In the genomic region with DNA sequence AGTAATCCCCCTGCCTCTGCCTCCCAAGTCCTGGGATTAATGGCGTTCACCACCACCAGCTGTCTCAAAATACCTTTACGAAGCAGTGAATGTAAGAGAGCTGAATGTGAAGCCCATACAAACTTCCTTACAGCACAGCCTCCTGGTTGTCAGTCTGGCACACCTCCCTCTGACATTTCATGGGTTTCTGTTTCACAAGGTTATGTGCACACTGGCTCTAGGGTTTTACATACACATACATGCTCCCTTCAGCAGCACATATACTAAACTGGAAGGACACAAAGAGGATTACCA, we compare ENCODE assay signal across 12 mouse cellular contexts. TPM values are rescaled to one million over a fixed set of nuclear protein-coding genes. Genes with fewer than 3 reads are reported as not detected.
DNase-seq lines count a peak whose midpoint lies in the region; ATAC-seq and TF ChIP-seq lines count a peak whose summit lies in the region.
"Had no signal": no experiment of that assay in that cellular context is flagged by ENCODE, and none has a peak within 500 bp of the region (broad histone marks: within the 10 kb centered on the region; RNA-seq: fewer than 3 reads in every experiment).

No protein-coding gene starts in this region.

- H3K27me3 ChIP-seq in forebrain, embryonic 12.5 days: no peaks in the 10 kb centered on the region
- H3K27me3 ChIP-seq in forebrain, embryonic 14.5 days (replicated peaks; ENCODE audit: control insufficient read depth, insufficient read depth, low read length): no peaks in the 10 kb centered on the region
- H3K27me3 ChIP-seq in lung, postnatal 0 days (replicated peaks; ENCODE audit: insufficient read depth, low read length): no peaks in the 10 kb centered on the region
- no peaks in the 10 kb centered on the region for H3K27me3 ChIP-seq in intestine, embryonic 16.5 days (replicated peaks; ENCODE audit: control insufficient read depth, insufficient read depth, low read length)
- no peaks in the 10 kb centered on the region for H3K27me3 ChIP-seq in stomach, embryonic 16.5 days (ENCODE audit: control insufficient read depth, insufficient read depth, low read length)
- H3K27me3 ChIP-seq: neural tube, embryonic 12.5 days had no signal

- no peak for TF ChIP-seq CTCF in lung, postnatal 0 days (IDR thresholded peaks at IDR 0.05)

- no peak for DNase-seq in forebrain, embryonic 14.5 days (ENCODE audit: low spot score)
- peak; percentile 4 for DNase-seq in lung, postnatal 0 days (ENCODE audit: low spot score)
- DNase-seq in lung, adult 18-20 months: no peak
- no peak for DNase-seq in layer of hippocampus, postnatal 14 days (ENCODE audit: low spot score in 2 of 2)
- no peak for DNase-seq in kidney, adult 11 months
- DNase-seq: adrenal gland, postnatal 36 days; cerebellum, adult 2 months; kidney, adult 18-20 months had no signal

- WGBS in forebrain, embryonic 12.5 days: 52% methylated on average over 2 of the region's 2 CpGs
- WGBS in forebrain, embryonic 14.5 days: 47% methylated on average over 2 of the region's 2 CpGs
- WGBS in lung, postnatal 0 days: 51% methylated on average over 2 of the region's 2 CpGs
- WGBS in intestine, embryonic 16.5 days: 51% methylated on average over 2 of the region's 2 CpGs
- 48% methylated on average over 2 of the region's 2 CpGs for WGBS in stomach, embryonic 16.5 days

- ATAC-seq in forebrain, embryonic 12.5 days (ENCODE audit: low FRiP score): no peak
- ATAC-seq in forebrain, embryonic 14.5 days: no peak
- no peak for ATAC-seq in lung, postnatal 0 days
- no peak for ATAC-seq in intestine, embryonic 16.5 days
- no peak for ATAC-seq in stomach, embryonic 16.5 days (ENCODE audit: insufficient read depth, low FRiP score)

- H3K27ac ChIP-seq in forebrain, embryonic 12.5 days: peak overlapping the region; percentile 94
- no peak overlapping the region for H3K27ac ChIP-seq in forebrain, embryonic 14.5 days (ENCODE audit: low read depth, low read length)
- no peak overlapping the region; the same call in 1 of the 2 replicates for H3K27ac ChIP-seq in lung, postnatal 0 days (ENCODE audit: low read length)
- no peak overlapping the region for H3K27ac ChIP-seq in intestine, embryonic 16.5 days (ENCODE audit: low read length)
- H3K27ac ChIP-seq in stomach, embryonic 16.5 days (ENCODE audit: low read length): peak overlapping the region; percentile 84; the same call in 1 of the 2 replicates
- H3K27ac ChIP-seq: neural tube, embryonic 12.5 days had no signal

- no peaks in the 10 kb centered on the region for H3K9me3 ChIP-seq in forebrain, embryonic 12.5 days
- no peaks in the 10 kb centered on the region for H3K9me3 ChIP-seq in forebrain, embryonic 14.5 days (replicated peaks; ENCODE audit: control insufficient read depth, low read length)
- no peaks in the 10 kb centered on the region for H3K9me3 ChIP-seq in lung, postnatal 0 days (ENCODE audit: low read length)
- H3K9me3 ChIP-seq in intestine, embryonic 16.5 days (ENCODE audit: control insufficient read depth, low read length): no peaks in the 10 kb centered on the region
- no peaks in the 10 kb centered on the region for H3K9me3 ChIP-seq in stomach, embryonic 16.5 days (replicated peaks; ENCODE audit: control insufficient read depth, low read length)
- H3K9me3 ChIP-seq: neural tube, embryonic 12.5 days had no signal

- no peak overlapping the region for H3K4me2 ChIP-seq in forebrain, embryonic 12.5 days
- no peak overlapping the region for H3K4me2 ChIP-seq in forebrain, embryonic 14.5 days (ENCODE audit: low read length)
- H3K4me2 ChIP-seq in lung, postnatal 0 days (replicated peaks; ENCODE audit: low read depth, low read length): no peak overlapping the region
- no peak overlapping the region for H3K4me2 ChIP-seq in intestine, embryonic 16.5 days (ENCODE audit: low read depth, low read length)
- no peak overlapping the region for H3K4me2 ChIP-seq in stomach, embryonic 16.5 days (ENCODE audit: low read depth, low read length)
- H3K4me2 ChIP-seq: neural tube, embryonic 12.5 days had no signal

- peak overlapping the region; percentile 21; the same call in 1 of the 2 replicates for H3K9ac ChIP-seq in forebrain, embryonic 12.5 days
- H3K9ac ChIP-seq in forebrain, embryonic 14.5 days (ENCODE audit: low read length): no peak overlapping the region
- no peak overlapping the region for H3K9ac ChIP-seq in lung, postnatal 0 days (replicated peaks; ENCODE audit: low read depth)
- H3K9ac ChIP-seq in intestine, embryonic 16.5 days (ENCODE audit: low read depth, low read length): peak overlapping the region; percentile 34
- H3K9ac ChIP-seq in stomach, embryonic 16.5 days (ENCODE audit: low read length): no peak overlapping the region
- H3K9ac ChIP-seq: neural tube, embryonic 12.5 days had no signal

- no peak for TF ChIP-seq EP300 in lung, postnatal 0 days (IDR thresholded peaks at IDR 0.05)

- H3K4me1 ChIP-seq in forebrain, embryonic 12.5 days: peaks cover 31% of the 10 kb centered on the region
- H3K4me1 ChIP-seq in forebrain, embryonic 14.5 days (ENCODE audit: control insufficient read depth, insufficient read depth, low read length): peaks cover 6% of the 10 kb centered on the region; the same call in 1 of the 2 replicates
- peaks cover 12% of the 10 kb centered on the region for H3K4me1 ChIP-seq in lung, postnatal 0 days (ENCODE audit: insufficient read depth, low read depth, low read length)
- H3K4me1 ChIP-seq in intestine, embryonic 16.5 days (ENCODE audit: control insufficient read depth, insufficient read depth, low read length): peaks cover 23% of the 10 kb centered on the region
- H3K4me1 ChIP-seq in stomach, embryonic 16.5 days (ENCODE audit: control insufficient read depth, insufficient read depth, low read length): peaks cover 26% of the 10 kb centered on the region

- H3K36me3 ChIP-seq in forebrain, embryonic 12.5 days (replicated peaks): no peaks in the 10 kb centered on the region
- H3K36me3 ChIP-seq in forebrain, embryonic 14.5 days (ENCODE audit: control insufficient read depth, insufficient read depth, low read length): no peaks in the 10 kb centered on the region
- no peaks in the 10 kb centered on the region for H3K36me3 ChIP-seq in lung, postnatal 0 days (ENCODE audit: insufficient read depth, low read length)
- H3K36me3 ChIP-seq in intestine, embryonic 16.5 days (ENCODE audit: control insufficient read depth, insufficient read depth, low read length): no peaks in the 10 kb centered on the region
- H3K36me3 ChIP-seq in stomach, embryonic 16.5 days (ENCODE audit: control insufficient read depth, insufficient read depth, low read length): no peaks in the 10 kb centered on the region
- H3K36me3 ChIP-seq: neural tube, embryonic 12.5 days had no signal

- H3K4me3 ChIP-seq in forebrain, embryonic 12.5 days (replicated peaks): no peak overlapping the region
- no peak overlapping the region for H3K4me3 ChIP-seq in forebrain, embryonic 14.5 days (ENCODE audit: low read depth, low read length)
- H3K4me3 ChIP-seq in lung, postnatal 0 days (ENCODE audit: low read depth, low read length): no peak overlapping the region
- no peak overlapping the region for H3K4me3 ChIP-seq in intestine, embryonic 16.5 days (ENCODE audit: low read length)
- no peak overlapping the region for H3K4me3 ChIP-seq in stomach, embryonic 16.5 days (replicated peaks; ENCODE audit: low read length)
- H3K4me3 ChIP-seq: neural tube, embryonic 12.5 days had no signal

RNA-seq across cellular contexts. Expression of a gene that starts 4.1 kb away (rescaled TPM):
- polyA plus RNA-seq in forebrain, embryonic 12.5 days (2016; fragmentation: Nextera tagmentation; extraction: Ambion mirVana): 53.4 and 56.9 TPM in 2 replicates
- 45.2 and 49.6 TPM in 2 replicates for polyA plus RNA-seq in forebrain, embryonic 14.5 days (2014; fragmentation: Nextera tagmentation; extraction: Ambion mirVana)
- 62.9 and 70.0 TPM in 2 replicates for polyA plus RNA-seq in lung, postnatal 0 days (2015; fragmentation: Nextera tagmentation; extraction: Ambion mirVana)
- polyA plus RNA-seq in intestine, embryonic 16.5 days (2015; fragmentation: Nextera tagmentation; extraction: Ambion mirVana): 38.6 and 44.8 TPM in 2 replicates
- polyA plus RNA-seq in stomach, embryonic 16.5 days (2015; fragmentation: Nextera tagmentation; extraction: Ambion mirVana): 58.2 and 62.1 TPM in 2 replicates
- 10 to 100 TPM; 13.5 to 13.7 TPM for total RNA-seq in layer of hippocampus, postnatal 14 days (2021)

RNA-seq across cellular contexts. Expression of a gene that starts 13.6 kb away (rescaled TPM):
- polyA plus RNA-seq in forebrain, embryonic 12.5 days (2016; fragmentation: Nextera tagmentation; extraction: Ambion mirVana): 103 and 121 TPM in 2 replicates
- 124 and 188 TPM in 2 replicates for polyA plus RNA-seq in forebrain, embryonic 14.5 days (2014; fragmentation: Nextera tagmentation; extraction: Ambion mirVana)
- 45.0 and 50.6 TPM in 2 replicates for polyA plus RNA-seq in lung, postnatal 0 days (2015; fragmentation: Nextera tagmentation; extraction: Ambion mirVana)
- 65.8 TPM in 2 replicates for polyA plus RNA-seq in intestine, embryonic 16.5 days (2015; fragmentation: Nextera tagmentation; extraction: Ambion mirVana)
- 79.9 and 88.5 TPM in 2 replicates for polyA plus RNA-seq in stomach, embryonic 16.5 days (2015; fragmentation: Nextera tagmentation; extraction: Ambion mirVana)
- total RNA-seq in layer of hippocampus, postnatal 14 days (2021): 1,000 to 10,000 TPM; 1,073 to 1,118 TPM

RNA-seq across cellular contexts. Expression of a gene that starts 15.2 kb away (rescaled TPM):
- 7.4 and 11.1 TPM in 2 replicates for polyA plus RNA-seq in forebrain, embryonic 12.5 days (2016; fragmentation: Nextera tagmentation; extraction: Ambion mirVana)
- polyA plus RNA-seq in forebrain, embryonic 14.5 days (2014; fragmentation: Nextera tagmentation; extraction: Ambion mirVana): 10.7 and 13.9 TPM in 2 replicates
- polyA plus RNA-seq in lung, postnatal 0 days (2015; fragmentation: Nextera tagmentation; extraction: Ambion mirVana): 20.1 and 21.9 TPM in 2 replicates
- 8.0 and 8.6 TPM in 2 replicates for polyA plus RNA-seq in intestine, embryonic 16.5 days (2015; fragmentation: Nextera tagmentation; extraction: Ambion mirVana)
- 7.2 and 7.8 TPM in 2 replicates for polyA plus RNA-seq in stomach, embryonic 16.5 days (2015; fragmentation: Nextera tagmentation; extraction: Ambion mirVana)
- total RNA-seq in layer of hippocampus, postnatal 14 days (2021): 10 to 100 TPM; 25.2 to 26.4 TPM

RNA-seq across cellular contexts. Expression of a gene that starts 20.3 kb away (rescaled TPM):
- 7.8 and 12.3 TPM in 2 replicates for polyA plus RNA-seq in forebrain, embryonic 12.5 days (2016; fragmentation: Nextera tagmentation; extraction: Ambion mirVana)
- polyA plus RNA-seq in forebrain, embryonic 14.5 days (2014; fragmentation: Nextera tagmentation; extraction: Ambion mirVana): 6.8 and 11.6 TPM in 2 replicates
- 16.6 and 30.0 TPM in 2 replicates for polyA plus RNA-seq in lung, postnatal 0 days (2015; fragmentation: Nextera tagmentation; extraction: Ambion mirVana)
- 13.6 and 13.7 TPM in 2 replicates for polyA plus RNA-seq in intestine, embryonic 16.5 days (2015; fragmentation: Nextera tagmentation; extraction: Ambion mirVana)
- 21.8 and 22.3 TPM in 2 replicates for polyA plus RNA-seq in stomach, embryonic 16.5 days (2015; fragmentation: Nextera tagmentation; extraction: Ambion mirVana)
- 10 to 100 TPM; 84.4 to 86.8 TPM for total RNA-seq in layer of hippocampus, postnatal 14 days (2021)

RNA-seq across cellular contexts. Expression of a gene that starts 29.3 kb away (rescaled TPM):
- 163 and 169 TPM in 2 replicates for polyA plus RNA-seq in forebrain, embryonic 12.5 days (2016; fragmentation: Nextera tagmentation; extraction: Ambion mirVana)
- polyA plus RNA-seq in forebrain, embryonic 14.5 days (2014; fragmentation: Nextera tagmentation; extraction: Ambion mirVana): 69.2 and 74.0 TPM in 2 replicates
- 6.5 and 9.1 TPM in 2 replicates for polyA plus RNA-seq in lung, postnatal 0 days (2015; fragmentation: Nextera tagmentation; extraction: Ambion mirVana)
- polyA plus RNA-seq in intestine, embryonic 16.5 days (2015; fragmentation: Nextera tagmentation; extraction: Ambion mirVana): 114 and 139 TPM in 2 replicates
- 120 and 134 TPM in 2 replicates for polyA plus RNA-seq in stomach, embryonic 16.5 days (2015; fragmentation: Nextera tagmentation; extraction: Ambion mirVana)
- total RNA-seq in layer of hippocampus, postnatal 14 days (2021): 1 to 10 TPM; 2.1 to 2.3 TPM

Comparison
In these comparisons a context has a peak if more than half of its experiments do, and no peak if none do; other contexts are left out.
1. H3K27ac ChIP-seq: peak in forebrain, embryonic 12.5 days (single experiment) and stomach, embryonic 16.5 days (single experiment); none in forebrain, embryonic 14.5 days (single experiment), lung, postnatal 0 days (single experiment) and intestine, embryonic 16.5 days (single experiment).
2. H3K9ac ChIP-seq: peak in forebrain, embryonic 12.5 days (single experiment) and intestine, embryonic 16.5 days (single experiment); none in forebrain, embryonic 14.5 days (single experiment), lung, postnatal 0 days (single experiment) and stomach, embryonic 16.5 days (single experiment).